Mouse (Mus musculus) Patski (cell line): ENCODE measurements at regions not wholly inside any gene's neighbourhood (a gene's known extent, or its start where the extent isn't known, plus 50 kb on each side); places are given as distances from the start of the nearest gene placed in this dataset.

Experiments used
- ATAC-seq: fragments of 100-300 bp; one replicate; pipeline ENCODE4 v1.8.0; 2021
- CTCF ChIA-PET: fragments of 350-600 bp; sonication (Branson Sonifier 250); formaldehyde crosslinking; loops from one replicate; lab custom pipeline; 2022; ENCODE audit warnings: inconsistent platforms; lab: Charles Lee
- POLR2A ChIA-PET: fragments of 350-600 bp; sonication (Branson Sonifier 250); formaldehyde crosslinking; loops from one replicate; lab custom pipeline; 2022; ENCODE audit warnings: antibody characterized with exemption, inconsistent platforms; lab: Charles Lee
- DNase-seq: peaks from one replicate; pipeline ENCODE4 v3.0.0-alpha.2; 2011; ENCODE audit warnings: low read depth, low spot score
- H3K27me3 ChIP-seq: fragments of 371-371 bp; one replicate; pipeline ENCODE4 v1.5.1; 2021
- CTCF ChIP-seq: fragments of 100-300 bp; IDR thresholded peaks from one replicate; pipeline ENCODE4 v1.5.1; 2021
- in situ Hi-C: fragments of 300-500 bp; cut with MboI; formaldehyde crosslinking; loops from 3 replicates; pipeline ENCODE4 v1.11.1; 2018; ENCODE audit warnings: low pct_unique_long_range_greater_than_20kb, mixed read lengths

DNA sequence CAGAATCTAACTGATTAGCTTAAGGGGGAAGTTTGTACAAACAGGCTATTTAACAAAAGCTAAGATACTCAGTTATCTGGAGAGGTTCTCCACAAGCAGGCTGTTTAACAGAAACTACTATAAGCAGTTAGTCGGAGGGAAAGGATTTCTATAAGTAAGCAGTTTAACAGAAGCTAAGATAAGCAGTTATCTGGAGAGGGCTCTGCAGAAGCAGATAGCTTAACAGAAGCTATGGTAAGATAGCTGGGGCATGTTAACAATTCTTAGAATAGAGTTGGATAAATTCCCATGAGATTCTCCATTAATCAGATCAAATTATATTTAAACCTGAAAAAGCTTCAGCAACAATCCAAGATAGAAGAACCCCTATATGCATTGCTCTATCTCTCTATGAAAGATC, 1482.6 kb downstream of the Diaph2 start:
- no peaks in the 10 kb centered on the region for H3K27me3 ChIP-seq
- CTCF ChIA-PET, result no interaction called here
- DNase-seq, result no peak
- TF ChIP-seq CTCF, result no peak
- no peak for ATAC-seq
- POLR2A ChIA-PET, result no interaction called here
- in situ Hi-C loops, result no loop called here

DNA sequence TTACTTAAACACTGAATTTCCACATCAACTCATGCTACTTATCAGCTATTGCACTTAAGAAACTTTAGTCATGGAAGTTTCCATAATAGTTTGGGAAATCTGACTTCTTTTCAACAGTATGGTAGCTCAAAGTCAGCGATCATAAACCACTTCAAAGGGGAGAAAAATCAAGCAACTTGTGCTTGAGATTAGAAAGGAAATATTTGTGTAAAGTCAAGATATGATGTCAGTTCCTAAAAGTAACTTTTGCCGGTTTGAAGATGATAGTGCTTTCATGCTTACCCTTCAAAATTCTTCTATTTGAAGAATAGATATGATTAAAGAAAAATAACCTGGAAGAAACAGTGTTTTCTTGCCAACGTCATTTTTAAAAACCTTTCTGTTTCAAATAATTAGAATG, 1528.0 kb downstream of the Diaph2 start:
- CTCF ChIA-PET, result interaction anchor here (1.0 kb wide), 1 partner anchor 9 kb away, joined by 4 read pairs; no protein-coding TSS in a partner anchor
- TF ChIP-seq CTCF, result no peak
- peaks cover 29% of the 10 kb centered on the region for H3K27me3 ChIP-seq
- no peak for DNase-seq
- ATAC-seq, result no peak
- in situ Hi-C loops, result no loop called here
- POLR2A ChIA-PET, result no interaction called here

- in situ Hi-C loops, result no loop called here
- ChIA-PET POLR2A (no interaction called here), CTCF (no interaction called here)
- TF ChIP-seq CTCF, result no peak
- ATAC-seq (no peak), DNase-seq (no peak)
- peaks cover 12% of the 10 kb centered on the region for H3K27me3 ChIP-seq
These were observed 1562.8 kb downstream of the Diaph2 start for GRCm38 (mm10) chrX:131312326-131312725.
